18 mouse cellular contexts compared by ENCODE assay signal in the genomic region with DNA sequence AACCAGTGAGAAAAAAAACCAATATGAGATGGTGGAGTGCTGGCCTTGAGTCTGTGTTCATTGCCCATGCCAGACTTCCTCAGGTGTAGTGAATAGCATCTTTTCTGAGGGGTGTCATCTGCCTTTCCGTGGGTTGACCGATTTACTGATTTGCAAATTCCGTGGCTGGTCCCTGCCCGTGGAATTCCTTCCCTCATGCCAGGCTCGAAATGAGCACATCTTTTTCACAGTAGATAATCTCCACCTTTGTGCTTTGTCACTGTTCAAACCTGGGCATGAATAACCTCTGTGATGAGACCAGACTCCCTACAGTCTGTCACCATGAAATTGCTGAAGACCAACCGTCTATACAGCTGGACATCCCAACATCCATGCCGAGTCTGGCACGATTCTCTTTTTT.
DNase-seq lines count a peak whose midpoint lies in the region; TF ChIP-seq lines count a peak whose summit lies in the region.
"Had no signal": no experiment of that assay in that cellular context is flagged by ENCODE, and none has a peak within 500 bp of the region (broad histone marks: within the 10 kb centered on the region; RNA-seq: fewer than 3 reads in every experiment).

No protein-coding gene starts in this region.

- no peak for TF ChIP-seq POLR2A in cortical plate, adult 2 months (IDR thresholded peaks at IDR 0.05; ENCODE audit: extremely low read depth, insufficient read depth, low read length)

- H3K4me3 ChIP-seq in cortical plate, adult 2 months (ENCODE audit: insufficient read depth, low read length) = no peak overlapping the region
- H3K4me3 ChIP-seq: embryonic facial prominence, embryonic 10.5 days; forebrain, embryonic 13.5 days; heart, embryonic 10.5 days had no signal

- TF ChIP-seq CTCF in cortical plate, adult 2 months (IDR thresholded peaks at IDR 0.05; ENCODE audit: extremely low read depth, insufficient read depth, low read length) = no peak

- peak overlapping the region; percentile 71; the same call in 1 of the 2 replicates for H3K27ac ChIP-seq in cortical plate, adult 2 months (ENCODE audit: insufficient read depth, low read length)
- H3K27ac ChIP-seq: embryonic facial prominence, embryonic 10.5 days; forebrain, embryonic 13.5 days; heart, embryonic 10.5 days; hindbrain, embryonic 14.5 days had no signal

- intact Hi-C loops in heart, postnatal 25 days (cut with DNase I) = no loop called here

- peak; percentile 47 for DNase-seq in cerebellum, adult 11-12 months
- DNase-seq in cerebellum, adult 8-10 months = no peak
- DNase-seq in heart, adult 11 months = peak; percentile 65
- no peak for DNase-seq in heart, postnatal 25 days (ENCODE audit: low spot score)
- peak; percentile 58 to 63 for DNase-seq in cerebellum, postnatal 10 days
- no peak for DNase-seq in urinary bladder, postnatal 25 days (ENCODE audit: low spot score)
- DNase-seq in frontal cortex, adult 2 months (ENCODE audit: extremely low spot score in 1 of 2, low spot score in 1 of 2) = no peak
- DNase-seq: adrenal gland, postnatal 14 days; forebrain, postnatal 0 days; gastrocnemius, postnatal 36 days; heart, adult 18-20 months; heart, postnatal 10 days; kidney, adult 8-10 months had no signal

- peaks cover 9% of the 10 kb centered on the region for H3K4me1 ChIP-seq in cortical plate, adult 2 months (ENCODE audit: control insufficient read depth, insufficient read depth, low read length)
- H3K4me1 ChIP-seq: embryonic facial prominence, embryonic 10.5 days; forebrain, embryonic 13.5 days; heart, embryonic 10.5 days had no signal

Comparison
In these comparisons a context has a peak if more than half of its experiments do, and no peak if none do; other contexts are left out.
1. DNase-seq: peak in cerebellum, adult 11-12 months (single experiment), heart, adult 11 months (single experiment) and cerebellum, postnatal 10 days (2 of 2); none in cerebellum, adult 8-10 months (single experiment), heart, postnatal 25 days (single experiment), urinary bladder, postnatal 25 days (single experiment) and frontal cortex, adult 2 months (0 of 2).